Mouse (Mus musculus): Measurements from ENCODE around the gene Gm17545. TPM values are rescaled to one million over a fixed set of nuclear protein-coding genes. Genes with fewer than 3 reads are reported as not detected.

Gm17545 gene
- total RNA-seq, 2 experiments from 2014 or later, result not detected

GRCm38 (mm10) chr9:22443157-22443556 is 10.9 kb upstream of the Gm17545 start:
- DNase-seq (ENCODE audit: low spot score in 2 of 2), result no peak

- DNase-seq (ENCODE audit: low spot score in 2 of 2), result no peak
These were observed 9.0 kb upstream of the Gm17545 start for GRCm38 (mm10) chr9:22445123-22445522.

- DNase-seq (ENCODE audit: low spot score in 2 of 2), result no peak
These were observed 6.9 kb upstream of the Gm17545 start for GRCm38 (mm10) chr9:22447213-22447612.

- no peak for DNase-seq (ENCODE audit: low spot score in 2 of 2)
These were observed 5.7 kb upstream of the Gm17545 start for GRCm38 (mm10) chr9:22448420-22448819.

- DNase-seq (ENCODE audit: low spot score in 2 of 2), result no peak
These were observed 4.9 kb upstream of the Gm17545 start for GRCm38 (mm10) chr9:22449209-22449608.

GRCm38 (mm10) chr9:22452697-22453096 is 1.4 kb upstream of the Gm17545 start:
- DNase-seq (ENCODE audit: low spot score in 2 of 2), result no peak

GRCm38 (mm10) chr9:22453501-22453924 is 577 bp upstream of the Gm17545 start:
- peak in 1 of 2 experiments; percentile 15 for DNase-seq (ENCODE audit: low spot score in 2 of 2)

- DNase-seq (ENCODE audit: low spot score in 2 of 2), result no peak
These were observed 951 bp downstream of the Gm17545 start for GRCm38 (mm10) chr9:22455041-22455440.

GRCm38 (mm10) chr9:22457142-22457835 is 3.2 kb downstream of the Gm17545 start:
- DNase-seq (ENCODE audit: low spot score in 2 of 2), result no peak

GRCm38 (mm10) chr9:22461946-22462345 is 7.9 kb downstream of the Gm17545 start:
- peak; percentile 25 to 57 for DNase-seq (ENCODE audit: low spot score in 2 of 2)

GRCm38 (mm10) chr9:22466212-22466611 is 12.1 kb downstream of the Gm17545 start:
- no peak for DNase-seq (ENCODE audit: low spot score in 2 of 2)

GRCm38 (mm10) chr9:22467371-22468169 is 13.5 kb downstream of the Gm17545 start:
- peak; percentile 19 to 41 for DNase-seq (ENCODE audit: low spot score in 2 of 2)

GRCm38 (mm10) chr9:22468170-22468898 is 14.2 kb downstream of the Gm17545 start:
- DNase-seq (ENCODE audit: low spot score in 2 of 2), result peak in 1 of 2 experiments; percentile 43

- no peak for DNase-seq (ENCODE audit: low spot score in 2 of 2)
These were observed 14.8 kb downstream of the Gm17545 start for GRCm38 (mm10) chr9:22468899-22469259.

- DNase-seq (ENCODE audit: low spot score in 2 of 2), result no peak
These were observed 15.6 kb downstream of the Gm17545 start, which contains the start of gene Rp9 for GRCm38 (mm10) chr9:22469643-22470042. Gene Rp9, minus strand, starts transcription at chr9:22469743.

GRCm38 (mm10) chr9:22475424-22475868 is 21.4 kb downstream of the Gm17545 start, which contains the start of gene Bbs9:
Gene Bbs9, plus strand, starts transcription at chr9:22475715.
- peak; percentile 96 to 97 for DNase-seq (ENCODE audit: low spot score in 2 of 2)

- DNase-seq (ENCODE audit: low spot score in 2 of 2), result no peak
These were observed 22.2 kb downstream of the Gm17545 start for GRCm38 (mm10) chr9:22476265-22476664.

GRCm38 (mm10) chr9:22478946-22479345 is 24.9 kb downstream of the Gm17545 start:
- no peak for DNase-seq (ENCODE audit: low spot score in 2 of 2)

GRCm38 (mm10) chr9:22483866-22484561 is 29.9 kb downstream of the Gm17545 start:
- no peak for DNase-seq (ENCODE audit: low spot score in 2 of 2)

GRCm38 (mm10) chr9:22484562-22485308 is 30.6 kb downstream of the Gm17545 start:
- DNase-seq (ENCODE audit: low spot score in 2 of 2), result no peak

Measured in layer of hippocampus, adult 18-20 months (tissue).